11 mouse cellular contexts compared by ENCODE assay signal in the genomic region with DNA sequence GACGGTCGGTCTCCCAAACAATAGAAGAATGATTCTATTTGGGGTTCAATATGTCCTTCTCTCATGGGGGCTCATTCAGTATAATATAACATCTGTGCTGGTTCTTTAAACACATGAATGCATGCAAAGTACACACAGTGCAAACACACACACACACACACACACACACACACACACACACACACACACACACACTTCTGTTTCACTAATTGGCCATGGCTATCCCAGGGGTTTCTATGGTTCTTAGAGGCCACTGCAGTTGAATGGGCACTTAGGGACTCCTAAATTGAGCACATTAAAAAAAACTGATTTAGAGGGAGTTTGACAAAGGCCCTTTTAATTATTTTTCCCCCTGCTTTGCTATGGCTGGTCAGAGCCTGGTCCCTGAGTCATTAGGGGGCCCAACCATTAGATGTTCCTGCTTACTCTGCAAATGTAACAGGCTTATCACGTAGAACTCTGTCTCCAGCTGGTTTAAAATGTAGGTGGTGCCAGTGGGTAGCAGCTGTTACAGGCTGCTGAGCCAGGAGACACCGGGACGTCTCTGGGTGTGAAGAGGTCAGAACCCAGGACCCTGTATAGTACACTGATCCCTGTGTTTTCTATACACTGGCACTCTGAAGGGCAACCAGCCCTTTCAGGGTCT.
A peak's percentile ranks its signal among the peaks of the same experiment; 100 is the strongest.
DNase-seq lines count a peak whose midpoint lies in the region; ATAC-seq and TF ChIP-seq lines count a peak whose summit lies in the region.
"Had no signal": no experiment of that assay in that cellular context is flagged by ENCODE, and none has a peak within 500 bp of the region (broad histone marks: within the 10 kb centered on the region; RNA-seq: fewer than 3 reads in every experiment).

No protein-coding gene starts in this region.

- H3K4me3 ChIP-seq in layer of hippocampus, adult 2 months: no peak overlapping the region
- no peak overlapping the region for H3K4me3 ChIP-seq in embryonic facial prominence, embryonic 15.5 days (replicated peaks)
- H3K4me3 ChIP-seq in intestine, embryonic 16.5 days (ENCODE audit: low read length): no peak overlapping the region
- no peak overlapping the region for H3K4me3 ChIP-seq in midbrain, postnatal 0 days (ENCODE audit: low read depth, low read length)
- H3K4me3 ChIP-seq: megakaryocyte, embryonic 14.5 days had no signal

- no peaks in the 10 kb centered on the region for H3K27me3 ChIP-seq in embryonic facial prominence, embryonic 15.5 days
- H3K27me3 ChIP-seq in intestine, embryonic 16.5 days (replicated peaks; ENCODE audit: control insufficient read depth, insufficient read depth, low read length): no peaks in the 10 kb centered on the region
- H3K27me3 ChIP-seq in midbrain, postnatal 0 days (ENCODE audit: insufficient read depth, low read length): no peaks in the 10 kb centered on the region
- H3K27me3 ChIP-seq: megakaryocyte, embryonic 14.5 days had no signal

- H3K9ac ChIP-seq in embryonic facial prominence, embryonic 15.5 days: no peak overlapping the region
- H3K9ac ChIP-seq in intestine, embryonic 16.5 days (ENCODE audit: low read depth, low read length): no peak overlapping the region
- H3K9ac ChIP-seq in midbrain, postnatal 0 days (replicated peaks; ENCODE audit: low read length, poor library complexity, severe bottlenecking): no peak overlapping the region

- peak overlapping the region; percentile 82 for H3K27ac ChIP-seq in layer of hippocampus, adult 2 months
- 0 out of 2 replicates have a peak overlapping the region, but pooled peaks have one; percentile 4 for H3K27ac ChIP-seq in embryonic facial prominence, embryonic 15.5 days (replicated peaks)
- H3K27ac ChIP-seq in intestine, embryonic 16.5 days (ENCODE audit: low read length): no peak overlapping the region
- no peak overlapping the region for H3K27ac ChIP-seq in midbrain, postnatal 0 days (ENCODE audit: low read depth, low read length)

- TF ChIP-seq CTCF in layer of hippocampus, adult 2 months (conservative IDR thresholded peaks at IDR 0.05): no peak
- TF ChIP-seq CTCF in midbrain, postnatal 0 days (IDR thresholded peaks at IDR 0.05): no peak

- H3K4me1 ChIP-seq in embryonic facial prominence, embryonic 15.5 days: 0 out of 2 replicates have a peak, but pooled peaks cover 12% of the 10 kb centered on the region
- peaks cover 9% of the 10 kb centered on the region; the same call in 1 of the 2 replicates for H3K4me1 ChIP-seq in intestine, embryonic 16.5 days (ENCODE audit: control insufficient read depth, insufficient read depth, low read length)
- 0 out of 2 replicates have a peak, but pooled peaks cover 3% of the 10 kb centered on the region for H3K4me1 ChIP-seq in midbrain, postnatal 0 days (ENCODE audit: insufficient read depth, low read length)

- WGBS in embryonic facial prominence, embryonic 15.5 days: 41% methylated on average over 5 of the region's 5 CpGs
- 30% methylated on average over 5 of the region's 5 CpGs for WGBS in intestine, embryonic 16.5 days
- WGBS in midbrain, postnatal 0 days: 13% methylated on average over 5 of the region's 5 CpGs

- ATAC-seq in embryonic facial prominence, embryonic 15.5 days (ENCODE audit: insufficient number of reproducible peaks, low FRiP score, low TSS enrichment, low read depth): peak; percentile 43
- peak; percentile 93 for ATAC-seq in intestine, embryonic 16.5 days
- ATAC-seq in midbrain, postnatal 0 days (ENCODE audit: low FRiP score): peak; percentile 38; the same call in 1 of the 2 replicates

- H3K9me3 ChIP-seq in embryonic facial prominence, embryonic 15.5 days (replicated peaks): no peaks in the 10 kb centered on the region
- no peaks in the 10 kb centered on the region for H3K9me3 ChIP-seq in intestine, embryonic 16.5 days (ENCODE audit: control insufficient read depth, low read length)
- H3K9me3 ChIP-seq in midbrain, postnatal 0 days (ENCODE audit: low read length): no peaks in the 10 kb centered on the region

- peak overlapping the region; percentile 21; the same call in 1 of the 2 replicates for H3K4me2 ChIP-seq in embryonic facial prominence, embryonic 15.5 days (replicated peaks)
- H3K4me2 ChIP-seq in intestine, embryonic 16.5 days (ENCODE audit: low read depth, low read length): no peak overlapping the region
- no peak overlapping the region for H3K4me2 ChIP-seq in midbrain, postnatal 0 days (ENCODE audit: low read depth, low read length, poor library complexity, severe bottlenecking)

- DNase-seq in layer of hippocampus, adult 2 months (ENCODE audit: low spot score in 2 of 2): no peak
- DNase-seq in layer of hippocampus, postnatal 25 days (ENCODE audit: extremely low spot score in 1 of 2, low spot score in 1 of 2): no peak
- peak; percentile 19 for DNase-seq in midbrain, postnatal 0 days (ENCODE audit: low spot score)
- no peak for DNase-seq in ovary, postnatal 14 days (ENCODE audit: low spot score)
- no peak for DNase-seq in gastrocnemius, adult 8-10 months (ENCODE audit: low spot score in 2 of 2)
- no peak for DNase-seq in kidney, postnatal 14 days
- DNase-seq: cerebellum, adult 9-10 months; kidney, adult 2 months had no signal

- no peaks in the 10 kb centered on the region for H3K36me3 ChIP-seq in embryonic facial prominence, embryonic 15.5 days
- H3K36me3 ChIP-seq in intestine, embryonic 16.5 days (ENCODE audit: control insufficient read depth, insufficient read depth, low read length): no peaks in the 10 kb centered on the region
- H3K36me3 ChIP-seq in midbrain, postnatal 0 days (ENCODE audit: insufficient read depth, low read length): no peaks in the 10 kb centered on the region

Comparison
In these comparisons a context has a peak if more than half of its experiments do, and no peak if none do; other contexts are left out.
1. H3K27ac ChIP-seq: peak in layer of hippocampus, adult 2 months (single experiment) and embryonic facial prominence, embryonic 15.5 days (single experiment); none in intestine, embryonic 16.5 days (single experiment) and midbrain, postnatal 0 days (single experiment).
2. ATAC-seq: peak in every context shown above with its lines; median percentile 93 in intestine, embryonic 16.5 days; 43 in embryonic facial prominence, embryonic 15.5 days; 38 in midbrain, postnatal 0 days.